Mouse (Mus musculus) Patski (cell line): ENCODE results near the gene Mgrn1. TPM values are rescaled to one million over a fixed set of nuclear protein-coding genes. Genes with fewer than 3 reads are reported as not detected.

ENCODE experiments used
- ATAC-seq: fragments of 100-300 bp; one replicate; pipeline ENCODE4 v1.8.0; 2021
- CTCF ChIA-PET: fragments of 350-600 bp; sonication (Branson Sonifier 250); formaldehyde crosslinking; loops from one replicate; lab custom pipeline; 2022; ENCODE audit warnings: inconsistent platforms; lab: Charles Lee
- POLR2A ChIA-PET: fragments of 350-600 bp; sonication (Branson Sonifier 250); formaldehyde crosslinking; loops from one replicate; lab custom pipeline; 2022; ENCODE audit warnings: antibody characterized with exemption, inconsistent platforms; lab: Charles Lee
- DNase-seq: peaks from one replicate; pipeline ENCODE4 v3.0.0-alpha.2; 2011; ENCODE audit warnings: low read depth, low spot score
- H3K27me3 ChIP-seq: fragments of 371-371 bp; one replicate; pipeline ENCODE4 v1.5.1; 2021
- CTCF ChIP-seq: fragments of 100-300 bp; IDR thresholded peaks from one replicate; pipeline ENCODE4 v1.5.1; 2021
- in situ Hi-C: fragments of 300-500 bp; cut with MboI; formaldehyde crosslinking; loops from 3 replicates; pipeline ENCODE4 v1.11.1; 2018; ENCODE audit warnings: low pct_unique_long_range_greater_than_20kb, mixed read lengths
- polyA plus RNA-seq: library from polyadenylated mRNA; unstranded; gene quantifications from one replicate; pipeline ENCODE4 v1.2.3, GENCODE M21; 2021

The Mgrn1 gene
- polyA plus RNA-seq, 1 experiment from 2014 or later = 121 TPM

DNA sequence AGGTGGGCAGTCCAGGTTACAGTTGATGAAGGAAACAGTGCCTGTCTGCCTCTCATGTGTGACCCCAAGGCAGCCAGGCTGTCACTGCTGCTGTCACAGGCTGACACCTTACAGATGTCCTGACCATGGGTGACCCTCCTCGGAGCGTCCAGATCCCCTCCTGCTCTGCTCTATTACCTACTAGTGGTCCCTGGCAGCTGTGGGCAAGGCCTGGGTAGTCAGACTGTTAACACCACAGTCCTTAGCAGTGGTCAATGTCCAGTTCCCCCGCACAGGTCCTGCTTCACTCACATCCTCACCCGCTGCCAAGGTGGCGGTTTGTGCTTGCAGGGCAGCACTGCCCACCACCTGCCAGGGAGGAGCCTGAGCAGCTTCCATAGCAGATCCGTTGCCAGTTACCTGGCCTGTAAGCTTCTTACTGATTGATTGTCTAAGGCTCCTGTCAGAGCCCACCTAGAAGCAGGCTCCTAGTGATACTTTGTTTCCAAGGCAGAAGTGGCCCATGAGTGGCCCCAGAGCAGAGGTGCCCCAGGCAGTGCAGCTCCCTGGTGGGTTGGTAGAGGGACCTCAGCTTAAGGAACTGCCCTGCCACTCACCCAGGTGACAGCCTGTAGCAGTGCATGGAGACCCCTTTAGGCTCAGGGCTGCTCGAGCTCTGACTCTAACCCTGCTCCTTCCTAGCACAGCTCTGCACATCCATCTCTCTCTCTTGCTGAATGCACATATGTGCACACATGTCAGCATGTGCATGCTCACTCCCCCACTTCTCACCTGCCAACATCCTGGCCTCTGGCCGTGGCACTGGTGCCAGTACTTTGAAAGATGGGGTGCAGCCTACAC is 51.5 kb downstream of the Mgrn1 start:
- DNase-seq (no peak), ATAC-seq (no peak)
- TF ChIP-seq CTCF = no peak
- ChIA-PET POLR2A (no interaction called here), CTCF (no interaction called here)
- H3K27me3 ChIP-seq = no peaks in the 10 kb centered on the region
- in situ Hi-C loops = no loop called here

DNA sequence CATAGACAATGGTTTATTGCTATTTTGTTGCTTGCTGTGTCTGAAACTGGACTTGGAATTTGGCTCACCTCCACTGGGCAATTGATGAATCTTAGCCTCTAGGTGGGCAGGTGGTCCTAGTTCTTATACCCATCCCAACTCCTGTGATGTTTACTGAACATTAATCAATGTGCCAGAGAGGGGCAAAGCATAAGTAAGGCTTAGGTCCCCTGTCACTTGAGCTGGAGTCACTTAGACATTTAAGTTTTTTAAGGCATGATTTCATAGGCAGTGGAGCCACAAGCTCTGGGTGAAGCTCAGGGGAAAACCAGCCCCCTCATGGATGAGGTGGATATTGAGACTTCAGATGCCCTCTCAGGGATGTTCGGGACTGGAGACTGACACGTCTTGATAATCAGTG is 52.4 kb downstream of the Mgrn1 start, which contains the start of gene Nudt16l1:
Gene Nudt16l1, plus strand, starts transcription at position 301 of the 400 bp plus-strand sequence.
- in situ Hi-C loops = no loop called here
- TF ChIP-seq CTCF = no peak
- CTCF ChIA-PET = interaction anchor here (1.3 kb wide), 1 partner anchor 24 kb away, joined by 5 read pairs; no protein-coding TSS in a partner anchor

DNA sequence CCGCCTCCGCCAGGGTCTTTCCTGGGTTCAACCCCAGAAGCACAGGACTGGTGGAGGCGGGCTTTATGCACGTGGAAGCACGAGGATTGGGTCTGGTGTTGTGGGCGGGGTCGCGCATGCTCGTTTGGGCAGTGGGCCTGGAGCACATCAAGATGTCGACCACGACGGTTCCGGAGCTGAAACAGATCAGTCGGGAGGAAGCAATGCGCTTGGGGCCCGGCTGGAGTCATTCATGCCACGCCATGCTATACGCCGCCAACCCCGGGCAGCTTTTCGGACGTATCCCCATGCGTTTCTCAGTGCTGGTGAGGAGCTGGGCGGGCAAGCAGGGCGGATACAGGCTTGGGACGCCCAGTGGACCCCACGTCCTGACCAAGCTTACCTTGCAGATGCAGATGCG is 52.9 kb downstream of the Mgrn1 start:
- ChIA-PET CTCF (interaction anchor here (1.3 kb wide), 1 partner anchor 25 kb away, joined by 5 read pairs; no protein-coding TSS in a partner anchor), POLR2A (interaction anchor here (0.7 to 1.1 kb wide), 2 partner anchors 8 to 241 kb away, joined by 4 read pairs; no protein-coding TSS in a partner anchor)
- peak; percentile 57 for DNase-seq
- TF ChIP-seq CTCF = no peak
- peak; percentile 75 for ATAC-seq
- no peaks in the 10 kb centered on the region for H3K27me3 ChIP-seq
- in situ Hi-C loops = no loop called here

More for the DNA sequence above, 52.4 kb downstream of the Mgrn1 start, which contains the start of gene Nudt16l1:
- no peak for DNase-seq
- POLR2A ChIA-PET = interaction anchor here (0.7 to 1.1 kb wide), 2 partner anchors 8 to 242 kb away, joined by 4 read pairs; no protein-coding TSS in a partner anchor
- H3K27me3 ChIP-seq = no peaks in the 10 kb centered on the region
- ATAC-seq = no peak

GRCm38 (mm10) chr16:4939412-4939811 is 53.4 kb downstream of the Mgrn1 start:
- ATAC-seq = peak; percentile 42
- no peak for TF ChIP-seq CTCF
- in situ Hi-C loops = no loop called here

GRCm38 (mm10) chr16:4940311-4940850 is 54.3 kb downstream of the Mgrn1 start:
- in situ Hi-C loops = no loop called here
- POLR2A ChIA-PET = no interaction called here
- TF ChIP-seq CTCF = no peak
- ATAC-seq = no peak
- H3K27me3 ChIP-seq = no peaks in the 10 kb centered on the region
- DNase-seq = no peak
- CTCF ChIA-PET = interaction anchor here (1.1 kb wide), 1 partner anchor 27 kb away, joined by 3 read pairs; no protein-coding TSS in a partner anchor

More at GRCm38 (mm10) chr16:4939412-4939811, 53.4 kb downstream of the Mgrn1 start:
- no peak for DNase-seq
- no peaks in the 10 kb centered on the region for H3K27me3 ChIP-seq
- CTCF ChIA-PET = interaction anchor here (1.3 kb wide), 1 partner anchor 25 kb away, joined by 5 read pairs; no protein-coding TSS in a partner anchor
- POLR2A ChIA-PET = interaction anchor here (1.1 kb wide), 1 partner anchor 9 kb away, joined by 4 read pairs; no protein-coding TSS in a partner anchor

DNA sequence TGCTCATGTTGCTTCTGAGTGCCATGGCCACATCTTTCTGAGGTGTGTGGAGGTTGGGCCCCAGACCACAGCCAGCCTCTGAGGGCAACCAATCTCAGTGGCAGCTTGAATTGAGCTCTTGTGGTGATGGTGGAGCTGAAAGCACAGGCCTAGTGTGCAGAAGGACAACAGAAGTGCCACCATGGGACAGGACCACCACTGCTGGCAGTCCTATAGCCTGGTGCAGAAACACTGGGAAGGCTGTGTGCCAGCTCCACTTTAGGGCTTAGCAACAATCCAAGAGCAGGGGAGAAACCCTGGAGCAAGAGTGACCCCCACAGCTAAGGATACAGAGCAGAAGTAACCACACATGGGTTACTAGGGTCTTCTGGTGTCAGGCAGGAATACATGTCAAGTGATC is 55.0 kb downstream of the Mgrn1 start:
- DNase-seq = no peak
- no peaks in the 10 kb centered on the region for H3K27me3 ChIP-seq
- in situ Hi-C loops = no loop called here
- no peak for TF ChIP-seq CTCF
- no peak for ATAC-seq
- CTCF ChIA-PET = no interaction called here
- POLR2A ChIA-PET = interaction anchor here (1.8 kb wide), 1 partner anchor 16 kb away, joined by 5 read pairs; no protein-coding TSS in a partner anchor

- H3K27me3 ChIP-seq = no peaks in the 10 kb centered on the region
- ChIA-PET POLR2A (interaction anchor here (1.8 kb wide), 2 partner anchors 14 to 17 kb away, joined by 3 to 5 read pairs; no protein-coding TSS in a partner anchor), CTCF (interaction anchor here (0.6 kb wide), 1 partner anchor 29 kb away, joined by 3 read pairs; no protein-coding TSS in a partner anchor)
- DNase-seq (no peak), ATAC-seq (no peak)
- TF ChIP-seq CTCF = no peak
- in situ Hi-C loops = no loop called here
Measured at GRCm38 (mm10) chr16:4942868-4943267, 56.8 kb downstream of the Mgrn1 start.

GRCm38 (mm10) chr16:4943431-4943830 is 57.4 kb downstream of the Mgrn1 start:
- no peaks in the 10 kb centered on the region for H3K27me3 ChIP-seq
- ChIA-PET CTCF (interaction anchor here (0.6 to 1.7 kb wide), 2 partner anchors 20 to 29 kb away, joined by 3 read pairs; no protein-coding TSS in a partner anchor), POLR2A (no interaction called here)
- TF ChIP-seq CTCF = no peak
- in situ Hi-C loops = no loop called here
- DNase-seq (no peak), ATAC-seq (no peak)

DNA sequence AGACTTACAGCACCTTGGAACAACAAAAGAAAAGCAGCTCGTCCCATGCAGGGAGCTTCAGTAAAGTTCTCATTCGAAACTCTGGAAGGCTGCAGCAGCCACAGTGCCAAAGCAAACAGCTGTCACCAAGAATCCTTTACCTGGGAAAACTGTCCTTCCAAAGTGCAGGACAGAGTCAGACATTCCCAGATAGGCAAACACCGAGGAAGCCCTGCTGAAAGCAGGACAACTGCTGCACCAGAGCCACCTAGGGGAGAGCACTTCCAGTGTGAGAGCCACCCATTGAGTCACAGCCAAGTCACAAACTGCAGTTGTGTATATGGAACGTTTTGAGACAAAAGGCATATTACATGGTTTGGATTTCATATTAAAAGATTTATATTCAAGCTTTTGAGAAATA is 59.4 kb downstream of the Mgrn1 start:
- ChIA-PET CTCF (interaction anchor here (1.5 kb wide), 1 partner anchor 12 kb away, joined by 3 read pairs; no protein-coding TSS in a partner anchor), POLR2A (no interaction called here)
- DNase-seq = no peak
- ATAC-seq = no peak
- TF ChIP-seq CTCF = no peak
- no peaks in the 10 kb centered on the region for H3K27me3 ChIP-seq
- in situ Hi-C loops = no loop called here

DNA sequence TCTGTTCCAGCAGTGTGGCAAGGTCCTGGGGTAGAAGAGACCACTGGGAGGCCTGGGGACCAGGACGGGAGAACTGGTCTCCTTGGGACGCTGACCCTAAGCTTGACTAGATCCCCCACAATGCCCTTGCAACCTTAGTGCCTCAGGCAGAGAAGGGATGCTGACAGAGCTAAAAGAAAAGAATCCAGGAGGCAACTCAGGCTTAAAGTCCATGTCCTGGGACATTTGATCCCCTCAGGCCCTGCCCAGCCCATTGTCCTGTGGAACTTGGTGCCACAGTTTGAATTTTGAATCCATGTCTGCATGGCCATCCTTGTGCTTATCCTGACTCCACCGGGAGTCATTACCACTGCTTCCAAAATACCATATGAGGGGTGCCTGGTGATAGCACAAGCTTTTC is 60.1 kb downstream of the Mgrn1 start:
- in situ Hi-C loops = no loop called here
- no peak for ATAC-seq
- H3K27me3 ChIP-seq = no peaks in the 10 kb centered on the region
- ChIA-PET POLR2A (no interaction called here), CTCF (no interaction called here)
- DNase-seq = no peak
- no peak for TF ChIP-seq CTCF
